Mouse (Mus musculus): Measurements from ENCODE around the gene Ash1l. TPM values are rescaled to one million over a fixed set of nuclear protein-coding genes. Genes with fewer than 3 reads are reported as not detected.
A peak's percentile ranks its signal among the peaks of the same experiment; 100 is the strongest.

Gene Ash1l
- polyA plus RNA-seq, 1 experiment from 2014 or later: 7.4 TPM

GRCm38 (mm10) chr3:88913511-88914383 is 36.7 kb upstream of the Ash1l start, which contains the start of gene Msto1:
TSS of gene Msto1 (minus strand) at chr3:88913999.
- Histone ChIP-seq H3K9me3 (ENCODE audit: control insufficient read depth) (no peaks in the 10 kb centered on the region), H3K36me3 (ENCODE audit: control insufficient read depth, insufficient read depth) (peaks cover 28% of the 10 kb centered on the region), H3K4me1 (replicated peaks; ENCODE audit: control insufficient read depth, insufficient read depth, low read length) (0 out of 2 replicates have a peak, but pooled peaks cover 2% of the 10 kb centered on the region), H3K9ac (ENCODE audit: low read depth, low read length) (peak within 1 kb of the TSS; percentile 62), H3K4me3 (ENCODE audit: low read depth, low read length) (peak within 1 kb of the TSS; percentile 71), H3K27me3 (replicated peaks; ENCODE audit: control insufficient read depth, insufficient read depth, low read length) (no peaks in the 10 kb centered on the region), H3K4me2 (replicated peaks; ENCODE audit: low read depth) (peak within 1 kb of the TSS; percentile 93), H3K27ac (ENCODE audit: low read depth, low read length) (peak within 1 kb of the TSS; percentile 76)
- TF ChIP-seq CTCF (IDR thresholded peaks at IDR 0.05; ENCODE audit: low read depth): peak; percentile 42
- under 1% methylated on average over 61 of the region's 62 CpGs for whole genome bisulfite sequencing
- peak; percentile 97 for ATAC-seq

GRCm38 (mm10) chr3:88914384-88914810 is 36.0 kb upstream of the Ash1l start:
- H3K9ac ChIP-seq (ENCODE audit: low read depth, low read length): peak overlapping the region; percentile 62
- 22% methylated on average over 8 of the region's 8 CpGs for WGBS
- H3K4me3 ChIP-seq (ENCODE audit: low read depth, low read length): peak overlapping the region; percentile 71
- no peaks in the 10 kb centered on the region for H3K27me3 ChIP-seq (replicated peaks; ENCODE audit: control insufficient read depth, insufficient read depth, low read length)
- H3K4me1 ChIP-seq (replicated peaks; ENCODE audit: control insufficient read depth, insufficient read depth, low read length): 0 out of 2 replicates have a peak, but pooled peaks cover 2% of the 10 kb centered on the region
- TF ChIP-seq CTCF (IDR thresholded peaks at IDR 0.05; ENCODE audit: low read depth): no peak
- peaks cover 22% of the 10 kb centered on the region for H3K36me3 ChIP-seq (ENCODE audit: control insufficient read depth, insufficient read depth)
- H3K27ac ChIP-seq (ENCODE audit: low read depth, low read length): peak overlapping the region; percentile 76
- H3K4me2 ChIP-seq (replicated peaks; ENCODE audit: low read depth): peak overlapping the region; percentile 93
- no peak for ATAC-seq
- no peaks in the 10 kb centered on the region for H3K9me3 ChIP-seq (ENCODE audit: control insufficient read depth)

GRCm38 (mm10) chr3:88918981-88919380 is 31.4 kb upstream of the Ash1l start:
- WGBS: 55% methylated on average over 13 of the region's 13 CpGs

GRCm38 (mm10) chr3:88921411-88921810 is 29.0 kb upstream of the Ash1l start:
- no peak for ATAC-seq
- H3K27ac ChIP-seq (ENCODE audit: low read depth, low read length): no peak overlapping the region

More at GRCm38 (mm10) chr3:88918981-88919380, 31.4 kb upstream of the Ash1l start:
- H3K27ac ChIP-seq (ENCODE audit: low read depth, low read length): no peak overlapping the region
- H3K27me3 ChIP-seq (replicated peaks; ENCODE audit: control insufficient read depth, insufficient read depth, low read length): no peaks in the 10 kb centered on the region
- no peak for ATAC-seq
- H3K4me1 ChIP-seq (replicated peaks; ENCODE audit: control insufficient read depth, insufficient read depth, low read length): no peaks in the 10 kb centered on the region
- no peak overlapping the region for H3K4me3 ChIP-seq (ENCODE audit: low read depth, low read length)
- TF ChIP-seq CTCF (IDR thresholded peaks at IDR 0.05; ENCODE audit: low read depth): no peak
- H3K9ac ChIP-seq (ENCODE audit: low read depth, low read length): no peak overlapping the region
- peaks cover 27% of the 10 kb centered on the region for H3K36me3 ChIP-seq (ENCODE audit: control insufficient read depth, insufficient read depth)
- no peak overlapping the region for H3K4me2 ChIP-seq (replicated peaks; ENCODE audit: low read depth)
- no peaks in the 10 kb centered on the region for H3K9me3 ChIP-seq (ENCODE audit: control insufficient read depth)

GRCm38 (mm10) chr3:88923989-88924591 is 26.3 kb upstream of the Ash1l start:
- H3K4me2 ChIP-seq (replicated peaks; ENCODE audit: low read depth): no peak overlapping the region
- no peaks in the 10 kb centered on the region for H3K9me3 ChIP-seq (ENCODE audit: control insufficient read depth)
- no peaks in the 10 kb centered on the region for H3K4me1 ChIP-seq (replicated peaks; ENCODE audit: control insufficient read depth, insufficient read depth, low read length)
- H3K27me3 ChIP-seq (replicated peaks; ENCODE audit: control insufficient read depth, insufficient read depth, low read length): no peaks in the 10 kb centered on the region
- peaks cover 76% of the 10 kb centered on the region for H3K36me3 ChIP-seq (ENCODE audit: control insufficient read depth, insufficient read depth)
- H3K4me3 ChIP-seq (ENCODE audit: low read depth, low read length): no peak overlapping the region
- no peak overlapping the region for H3K27ac ChIP-seq (ENCODE audit: low read depth, low read length)
- no peak for ATAC-seq
- TF ChIP-seq CTCF (IDR thresholded peaks at IDR 0.05; ENCODE audit: low read depth): no peak
- 81% methylated on average over 8 of the region's 8 CpGs for WGBS
- H3K9ac ChIP-seq (ENCODE audit: low read depth, low read length): no peak overlapping the region

More at GRCm38 (mm10) chr3:88921411-88921810, 29.0 kb upstream of the Ash1l start:
- Histone ChIP-seq H3K4me2 (replicated peaks; ENCODE audit: low read depth) (no peak overlapping the region), H3K9me3 (ENCODE audit: control insufficient read depth) (no peaks in the 10 kb centered on the region), H3K4me3 (ENCODE audit: low read depth, low read length) (no peak overlapping the region), H3K27me3 (replicated peaks; ENCODE audit: control insufficient read depth, insufficient read depth, low read length) (no peaks in the 10 kb centered on the region), H3K4me1 (replicated peaks; ENCODE audit: control insufficient read depth, insufficient read depth, low read length) (no peaks in the 10 kb centered on the region), H3K36me3 (ENCODE audit: control insufficient read depth, insufficient read depth) (peaks cover 50% of the 10 kb centered on the region), H3K9ac (ENCODE audit: low read depth, low read length) (no peak overlapping the region)
- WGBS: 98% methylated on average over 9 of the region's 9 CpGs
- TF ChIP-seq CTCF (IDR thresholded peaks at IDR 0.05; ENCODE audit: low read depth): no peak

GRCm38 (mm10) chr3:88925651-88926050 is 24.8 kb upstream of the Ash1l start:
- Histone ChIP-seq H3K36me3 (ENCODE audit: control insufficient read depth, insufficient read depth) (peaks cover 91% of the 10 kb centered on the region), H3K4me3 (ENCODE audit: low read depth, low read length) (no peak overlapping the region), H3K9ac (ENCODE audit: low read depth, low read length) (no peak overlapping the region), H3K9me3 (ENCODE audit: control insufficient read depth) (no peaks in the 10 kb centered on the region), H3K4me2 (replicated peaks; ENCODE audit: low read depth) (no peak overlapping the region), H3K27me3 (replicated peaks; ENCODE audit: control insufficient read depth, insufficient read depth, low read length) (no peaks in the 10 kb centered on the region), H3K27ac (ENCODE audit: low read depth, low read length) (no peak overlapping the region), H3K4me1 (replicated peaks; ENCODE audit: control insufficient read depth, insufficient read depth, low read length) (no peaks in the 10 kb centered on the region)
- TF ChIP-seq CTCF (IDR thresholded peaks at IDR 0.05; ENCODE audit: low read depth): 0 out of 2 replicates have a peak, but pooled peaks have one; percentile 15
- WGBS: 92% methylated on average over 2 of the region's 2 CpGs
- no peak for ATAC-seq
